Mouse (Mus musculus) 416B (cell line): Measurements from ENCODE around the gene Mum1.

Experiments
- DNase-seq: peaks from one replicate; pipeline ENCODE4 v3.0.0; 2011; ENCODE audit warnings: low read depth

Mum1 gene

DNA sequence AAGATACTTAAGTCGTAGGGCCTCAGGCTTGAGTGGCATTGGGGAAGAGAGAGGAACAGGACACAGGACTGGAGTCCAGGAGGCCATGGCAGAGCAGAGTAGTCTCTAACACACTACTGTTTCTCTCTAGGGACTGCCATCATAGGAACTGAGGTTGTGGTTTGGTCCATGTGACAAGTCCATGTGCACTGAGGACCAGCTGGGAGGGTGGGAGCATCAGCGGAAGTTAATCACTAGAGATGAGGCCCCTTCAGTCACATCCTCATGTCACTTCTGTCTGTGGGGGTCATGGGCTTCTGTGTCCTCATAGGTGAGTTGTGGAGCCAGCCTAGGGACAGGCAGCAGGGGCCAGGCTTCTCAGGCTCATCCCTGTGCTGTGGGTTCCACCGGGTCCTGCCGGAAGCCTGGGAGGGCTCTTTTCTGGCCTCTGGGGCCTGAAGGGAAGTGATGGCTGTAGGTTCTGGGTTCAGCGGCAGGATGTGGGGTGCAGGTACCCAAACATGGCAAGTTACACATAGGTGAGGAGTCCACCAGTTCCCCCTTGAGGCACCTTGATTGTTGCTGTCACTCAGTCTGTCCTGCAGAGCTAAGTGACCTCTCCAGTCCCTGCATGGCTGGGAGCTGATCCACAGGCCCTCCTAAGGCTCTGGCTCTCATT, 45.1 kb downstream of the Mum1 start:
- no peak for DNase-seq

DNA sequence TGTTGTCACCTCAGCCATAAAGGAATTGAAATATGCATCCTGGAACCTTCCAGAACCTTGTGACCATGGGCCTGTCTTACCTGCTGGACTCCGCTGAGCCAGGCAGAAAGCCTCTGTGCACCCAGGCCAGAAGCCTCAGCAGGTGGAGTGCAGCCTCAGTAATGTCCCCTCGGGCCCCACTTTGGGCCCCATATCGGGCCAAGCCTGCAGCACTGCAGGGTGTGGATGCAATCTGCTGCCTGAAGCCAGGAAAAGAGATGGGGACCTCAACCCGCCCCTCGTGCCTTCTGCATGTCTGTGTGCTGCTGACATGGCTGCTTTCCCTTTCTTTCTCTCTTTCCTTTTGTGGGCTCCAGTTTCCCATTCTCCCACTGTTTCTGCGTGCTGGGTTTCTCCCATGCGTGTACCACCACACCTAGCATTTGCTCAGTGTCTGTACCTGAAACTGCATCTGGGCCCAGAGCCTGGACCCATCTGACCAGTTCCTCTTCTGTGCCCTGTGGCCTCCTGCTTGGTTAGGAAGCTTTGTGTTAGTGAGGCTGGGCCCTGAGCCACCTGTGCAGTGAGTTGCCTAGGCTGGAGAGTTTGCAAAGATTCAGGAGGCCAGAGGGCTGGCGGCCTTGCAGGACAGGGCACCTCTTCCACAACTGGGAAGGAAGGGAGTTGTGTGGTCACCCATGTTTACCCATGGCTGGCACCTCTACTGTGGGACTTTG, 45.8 kb downstream of the Mum1 start:
- DNase-seq = no peak

DNA sequence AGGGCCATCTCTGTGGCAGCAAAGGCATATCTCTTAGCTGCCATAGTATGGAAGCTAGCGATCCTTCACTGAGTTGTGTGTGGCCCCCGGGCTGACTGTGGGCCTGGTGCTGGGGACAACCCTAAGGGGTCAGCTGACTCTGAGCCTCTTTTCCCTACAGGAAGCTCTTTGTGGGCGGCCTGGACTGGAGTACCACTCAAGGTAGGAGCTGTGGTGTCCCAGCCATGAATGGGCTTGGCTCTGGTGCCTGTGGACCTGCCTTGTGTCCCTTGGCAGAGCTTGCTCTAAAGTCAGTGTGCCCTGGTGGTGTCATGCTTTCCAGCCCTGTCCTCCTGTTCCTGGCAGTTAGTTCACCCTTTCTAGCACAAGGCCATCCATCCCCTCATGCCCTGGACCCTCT, 47.6 kb downstream of the Mum1 start:
- DNase-seq = no peak

DNA sequence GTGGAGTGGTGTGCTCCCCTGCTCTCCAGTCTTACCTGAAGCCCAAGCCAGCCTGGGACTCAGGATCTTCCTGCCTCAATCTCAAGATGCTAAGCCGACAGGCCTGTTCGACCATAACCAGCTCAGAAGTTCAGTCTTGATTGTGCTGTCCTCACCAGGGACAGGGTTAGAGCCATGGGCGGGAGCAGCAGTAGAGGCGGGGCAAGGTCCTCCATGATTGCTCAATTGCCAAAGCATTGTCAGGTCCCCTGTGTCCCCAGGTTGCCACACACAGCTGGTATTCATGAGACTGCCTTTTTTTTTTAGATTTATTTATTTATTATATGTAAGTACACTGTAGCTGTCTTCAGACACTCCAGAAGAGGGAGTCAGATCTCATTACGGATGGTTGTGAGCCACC, 50.0 kb downstream of the Mum1 start:
- DNase-seq = peak; percentile 34

DNA sequence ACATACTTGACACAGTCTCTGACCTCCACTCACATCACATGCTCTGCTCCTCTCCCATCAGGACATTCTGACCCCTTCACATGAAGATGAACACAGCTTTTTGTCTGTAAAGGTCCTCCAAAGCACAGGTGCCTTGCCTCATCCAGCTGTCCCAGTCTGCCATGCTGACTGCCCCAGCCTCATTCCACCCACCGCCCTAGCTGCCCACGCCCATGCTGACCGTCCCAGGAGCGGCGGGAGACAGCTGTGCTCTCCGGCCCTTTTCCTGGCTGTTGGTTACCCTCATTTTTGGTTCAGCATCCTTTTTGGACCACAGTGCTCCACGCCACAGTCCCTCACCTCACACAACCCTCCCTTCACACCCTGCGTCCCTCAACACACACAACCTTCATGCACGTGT, 52.2 kb downstream of the Mum1 start:
- DNase-seq = no peak

DNA sequence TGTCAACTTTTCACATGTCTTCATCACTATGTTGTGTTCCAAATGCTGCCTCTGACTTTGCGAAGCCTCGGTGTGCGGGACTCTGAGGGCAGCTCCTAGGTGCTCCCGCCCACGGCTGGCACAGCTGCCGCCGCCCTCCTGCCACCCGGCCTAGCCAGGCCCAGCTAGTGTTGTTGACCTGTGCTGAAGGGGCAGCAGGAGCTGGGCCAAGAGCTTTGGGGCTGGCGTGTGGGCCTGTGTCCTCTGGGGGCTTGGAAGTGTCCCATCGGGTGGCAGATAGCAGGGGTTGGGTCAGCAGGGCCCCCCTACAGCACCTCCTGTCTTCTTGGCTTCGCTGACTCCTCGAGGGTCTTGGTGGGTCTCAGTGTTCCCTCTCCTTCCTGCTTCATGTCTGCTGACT, 53.0 kb downstream of the Mum1 start:
- no peak for DNase-seq

DNA sequence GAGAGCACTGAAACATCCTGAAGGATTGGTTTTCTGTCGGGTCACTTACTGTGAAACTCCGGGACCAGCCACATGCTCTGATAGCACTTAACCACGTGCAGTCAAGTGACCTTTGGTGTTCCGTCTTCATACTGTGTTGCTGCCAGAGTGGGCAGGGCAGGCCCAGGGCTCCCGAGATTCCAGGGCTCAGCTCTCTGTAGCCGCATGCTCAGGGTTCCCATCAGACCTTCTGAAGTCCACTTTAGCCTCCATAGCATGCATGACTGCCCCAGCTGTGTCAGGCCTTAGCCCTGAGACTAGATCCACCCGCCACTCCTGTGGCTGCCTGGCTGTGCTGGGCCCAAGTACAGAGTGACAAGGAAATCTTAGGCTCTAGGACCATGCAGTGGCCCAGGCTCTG, 55.1 kb downstream of the Mum1 start:
- no peak for DNase-seq

DNA sequence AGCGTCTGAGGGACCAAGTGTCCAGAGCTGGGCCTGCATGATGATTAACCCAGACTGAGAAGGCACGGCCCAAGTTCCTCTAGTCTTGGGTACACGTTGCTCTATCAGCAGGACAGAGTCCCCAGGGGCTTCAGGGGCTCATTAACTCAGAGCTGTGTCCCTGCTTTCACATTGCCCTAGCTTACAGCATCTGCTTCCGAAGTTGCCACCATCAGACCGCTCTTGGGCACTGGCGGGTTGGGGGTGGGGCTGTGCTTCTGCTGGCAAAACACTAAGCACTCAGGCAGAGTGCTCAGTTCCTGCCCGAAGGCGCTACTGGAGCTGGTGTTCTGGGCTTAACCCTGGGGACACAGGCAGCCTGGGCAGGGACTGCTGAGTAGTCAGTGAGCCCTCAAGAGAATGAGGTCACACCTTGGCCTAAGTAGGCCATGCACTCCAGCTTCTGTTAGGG, 55.7 kb downstream of the Mum1 start:
- DNase-seq = no peak

DNA sequence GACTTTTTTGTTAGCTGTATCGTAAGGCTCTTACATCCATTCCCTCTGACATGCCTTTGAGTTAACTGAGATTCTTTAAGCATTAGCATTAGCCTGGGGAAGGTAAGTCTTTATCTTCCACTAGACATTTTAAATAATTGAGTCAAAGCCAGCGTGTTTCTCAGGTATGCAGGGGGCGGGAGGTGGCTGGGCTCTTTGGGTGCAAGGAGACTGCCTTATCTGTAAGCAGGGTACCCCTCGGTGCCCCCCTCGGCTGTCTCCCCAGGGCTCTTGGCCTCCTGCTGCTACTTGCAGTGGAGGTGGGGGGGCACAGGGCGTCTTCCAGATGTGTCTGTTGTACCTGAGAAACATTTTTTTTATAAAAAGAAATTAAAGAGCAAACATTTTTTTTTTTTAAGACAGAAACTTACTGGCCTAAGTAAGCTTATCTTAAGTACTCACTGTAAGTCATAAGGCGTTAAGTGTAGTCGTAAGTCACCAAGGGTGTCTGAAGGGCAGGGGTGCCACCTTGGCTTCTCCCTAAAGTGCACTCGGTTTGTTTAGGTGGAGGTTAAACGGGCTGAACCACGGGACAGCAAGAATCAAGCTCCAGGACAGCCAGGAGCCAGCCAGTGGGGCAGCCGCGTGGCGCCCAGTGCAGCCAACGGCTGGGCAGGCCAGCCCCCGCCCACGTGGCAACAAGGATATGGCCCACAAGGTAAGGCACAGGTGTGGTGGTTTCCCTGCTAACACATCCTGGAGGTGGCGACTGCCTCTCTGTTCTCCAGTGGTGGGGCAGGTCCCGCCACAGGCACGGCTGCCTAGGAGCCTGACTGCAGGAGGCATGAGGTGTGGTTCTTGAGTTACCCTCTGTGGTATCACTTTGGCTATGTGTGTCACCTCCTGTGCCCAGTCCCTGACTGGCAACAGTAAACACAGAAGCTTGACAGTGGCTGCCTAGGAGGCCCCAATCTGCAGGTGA, 56.5 kb downstream of the Mum1 start:
- no peak for DNase-seq

DNA sequence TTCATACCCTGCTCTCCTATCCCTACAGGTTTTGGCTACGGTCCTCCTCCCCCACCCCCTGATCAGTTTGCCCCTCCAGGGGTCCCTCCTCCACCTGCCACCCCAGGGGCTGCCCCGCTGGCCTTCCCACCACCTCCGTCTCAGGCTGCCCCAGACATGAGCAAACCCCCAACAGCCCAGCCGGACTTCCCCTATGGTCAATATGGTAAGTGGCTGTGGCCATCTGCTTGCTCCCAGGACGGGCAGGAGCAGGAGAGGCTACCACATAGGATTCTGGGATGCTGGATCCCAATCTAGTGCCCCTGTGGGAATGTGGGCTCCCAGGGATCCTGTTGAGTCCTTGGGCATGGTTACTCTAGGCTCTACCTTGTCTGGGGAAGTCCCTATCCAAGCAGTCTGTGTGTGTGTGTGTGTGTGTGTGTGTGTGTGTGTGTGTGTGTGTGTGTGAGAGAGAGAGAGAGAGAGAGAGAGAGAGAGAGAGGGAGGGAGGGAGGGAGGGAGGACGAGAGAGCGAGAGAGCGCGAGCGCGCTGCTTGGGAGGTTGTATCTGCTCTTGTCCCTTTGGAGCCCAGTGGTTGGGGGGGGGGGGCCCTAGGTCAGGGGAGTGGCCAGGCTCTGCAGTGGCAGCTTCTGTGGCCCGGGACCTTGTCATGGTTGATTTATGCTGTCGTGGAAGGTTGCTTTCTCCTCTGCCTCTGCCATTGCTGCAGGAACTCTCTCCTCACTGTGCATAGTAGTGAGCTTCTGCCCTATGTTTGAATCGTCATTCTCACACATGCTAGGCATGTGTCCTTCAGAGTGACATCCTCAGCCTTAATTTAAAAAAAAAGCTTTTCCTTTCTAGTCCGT, 59.2 kb downstream of the Mum1 start:
- no peak for DNase-seq

DNA sequence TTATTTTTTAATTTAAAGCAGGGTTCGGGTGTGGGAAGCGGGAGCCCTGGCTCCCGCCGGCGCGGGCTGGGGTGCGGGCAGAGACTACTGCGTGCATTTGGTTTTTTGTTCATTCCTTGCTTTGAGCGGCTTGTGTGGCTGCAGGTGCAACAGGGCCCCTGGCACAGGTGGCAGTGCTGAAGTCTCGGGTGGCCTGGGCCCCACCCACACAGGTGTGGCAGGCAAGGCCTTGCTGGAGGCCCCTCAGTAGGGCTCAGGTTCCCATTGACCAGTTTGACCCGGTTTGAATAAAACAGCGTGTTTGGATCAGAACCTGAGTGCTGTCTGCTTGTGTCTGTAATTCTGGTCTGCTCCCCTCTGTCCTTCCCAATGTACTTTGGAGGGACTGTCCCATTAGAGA, 61.9 kb downstream of the Mum1 start:
- DNase-seq = no peak

DNA sequence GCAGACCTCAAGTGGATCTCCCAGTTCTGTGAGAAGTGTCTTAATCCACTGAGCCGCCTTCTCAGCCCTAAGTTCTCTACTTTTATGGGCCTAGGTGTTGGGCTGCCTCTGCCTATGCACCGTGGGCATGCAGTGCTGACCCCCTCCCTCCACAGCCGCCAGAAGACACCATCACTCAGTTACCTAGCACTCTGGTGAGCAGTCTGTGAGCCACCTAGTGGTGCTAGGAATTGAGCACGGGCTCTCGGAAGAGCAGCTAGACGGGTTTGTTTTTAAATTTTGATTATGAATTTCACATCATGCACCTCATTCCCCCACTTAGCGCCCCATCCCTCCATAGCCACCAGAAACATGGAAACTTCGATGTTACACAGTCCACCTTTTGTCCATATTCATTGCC, 62.4 kb downstream of the Mum1 start:
- peak; percentile 30 for DNase-seq

DNA sequence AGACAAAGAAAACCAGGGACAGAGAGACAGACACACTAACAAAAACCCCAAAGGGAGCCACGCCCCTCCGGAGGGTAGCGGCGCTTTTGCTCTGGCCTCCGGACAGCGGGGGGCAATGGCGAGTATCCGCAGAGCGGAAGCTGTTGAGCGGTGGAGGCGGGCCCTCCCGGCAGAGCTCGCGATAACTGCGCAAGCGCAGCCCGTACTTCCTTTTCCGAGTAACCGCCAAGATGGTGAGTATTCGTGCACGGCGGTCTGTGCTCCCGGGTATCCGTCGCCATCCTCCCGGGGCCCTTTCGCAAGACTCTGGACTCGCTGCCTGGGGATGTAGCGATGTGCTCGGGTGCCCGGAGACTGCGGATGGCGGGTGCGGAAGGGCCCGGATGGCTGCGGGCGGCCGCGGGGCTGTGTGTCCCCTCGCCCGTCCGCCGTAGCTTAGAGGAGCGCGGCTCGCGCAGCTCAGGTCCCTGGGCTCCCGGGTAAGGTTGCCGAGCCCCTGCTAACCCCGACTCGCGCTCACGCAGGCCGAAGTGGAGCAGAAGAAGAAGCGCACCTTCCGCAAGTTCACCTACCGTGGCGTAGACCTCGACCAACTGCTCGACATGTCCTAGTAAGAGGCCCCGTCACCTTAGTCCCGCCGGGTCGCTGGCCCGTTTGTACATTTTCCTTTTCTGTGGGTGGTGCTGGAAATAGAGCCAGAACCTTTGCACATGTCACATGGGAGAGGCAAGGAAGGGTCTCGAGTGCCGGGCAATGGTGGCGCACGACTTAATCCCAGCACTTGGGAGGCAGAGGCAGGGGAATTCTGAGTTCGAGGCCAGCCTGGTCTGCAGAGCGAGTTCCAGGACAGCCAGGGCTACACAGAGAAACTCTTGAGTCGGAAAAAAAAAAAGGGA, 66.3 kb downstream of the Mum1 start, which contains the start of gene Rps15:
Rps15 (plus strand) TSS at position 203 of the 896 bp plus-strand sequence.
- DNase-seq = peak; percentile 97

DNA sequence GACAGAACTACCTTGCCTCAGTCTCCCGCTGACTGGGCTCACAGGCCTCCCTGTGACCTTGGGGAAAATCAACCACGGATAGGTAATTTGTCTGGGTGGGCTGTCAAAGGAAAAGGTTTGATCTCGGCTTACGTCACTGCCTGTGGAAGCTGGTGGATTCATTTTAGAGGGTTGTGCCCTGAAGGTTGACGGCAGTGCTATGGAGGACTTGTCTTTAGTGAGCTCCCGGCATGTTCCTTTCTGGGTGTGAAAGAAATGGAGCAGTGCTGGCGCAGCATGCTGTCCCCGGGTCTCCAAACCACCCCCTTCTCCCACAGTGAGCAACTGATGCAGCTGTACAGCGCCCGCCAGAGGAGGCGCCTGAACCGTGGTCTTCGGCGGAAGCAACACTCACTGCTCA, 67.1 kb downstream of the Mum1 start:
- DNase-seq = peak; percentile 47
